Mouse (Mus musculus): ENCODE measurements around the gene Arsb. TPM values are rescaled to one million over a fixed set of nuclear protein-coding genes. Genes with fewer than 3 reads are reported as not detected.
"Not testable (repeated sequence)": the region's sequence is repeated elsewhere in the genome, so short reads cannot be mapped to it uniquely, and the experiment has no call there.

The Arsb gene
- total RNA-seq, 2 experiments from 2014 or later: 36.6 to 49.1 TPM

- no peak for DNase-seq (ENCODE audit: low spot score in 2 of 2)
Observed at GRCm38 (mm10) chr13:93786051-93786450, 14.6 kb downstream of the Arsb start.

GRCm38 (mm10) chr13:93787647-93788046 lies 16.2 kb downstream of the Arsb start:
- no peak for DNase-seq (ENCODE audit: low spot score in 2 of 2)

GRCm38 (mm10) chr13:93792945-93793642 lies 21.7 kb downstream of the Arsb start:
- DNase-seq (ENCODE audit: low spot score in 2 of 2): no peak

- no peak for DNase-seq (ENCODE audit: low spot score in 2 of 2)
Observed at GRCm38 (mm10) chr13:93793643-93794182, 22.3 kb downstream of the Arsb start.

GRCm38 (mm10) chr13:93797011-93797600 lies 25.7 kb downstream of the Arsb start:
- no peak for DNase-seq (ENCODE audit: low spot score in 2 of 2)

GRCm38 (mm10) chr13:93810311-93810710 lies 38.9 kb downstream of the Arsb start:
- not testable (repeated sequence) for DNase-seq (ENCODE audit: low spot score in 2 of 2)

- no peak for DNase-seq (ENCODE audit: low spot score in 2 of 2)
Observed at GRCm38 (mm10) chr13:93814081-93814480, 42.7 kb downstream of the Arsb start.

- DNase-seq (ENCODE audit: low spot score in 2 of 2): no peak
Observed at GRCm38 (mm10) chr13:93814676-93815075, 43.2 kb downstream of the Arsb start.

GRCm38 (mm10) chr13:93815128-93815527 lies 43.7 kb downstream of the Arsb start:
- no peak for DNase-seq (ENCODE audit: low spot score in 2 of 2)

GRCm38 (mm10) chr13:93816127-93816526 lies 44.7 kb downstream of the Arsb start:
- DNase-seq (ENCODE audit: low spot score in 2 of 2): no peak

GRCm38 (mm10) chr13:93816688-93817331 lies 45.4 kb downstream of the Arsb start:
- DNase-seq (ENCODE audit: low spot score in 2 of 2): no peak

- DNase-seq (ENCODE audit: low spot score in 2 of 2): no peak
Observed at GRCm38 (mm10) chr13:93820173-93820572, 48.7 kb downstream of the Arsb start.

GRCm38 (mm10) chr13:93822001-93822400 lies 50.6 kb downstream of the Arsb start:
- peak in 1 of 2 experiments; percentile 19 for DNase-seq (ENCODE audit: low spot score in 2 of 2)

GRCm38 (mm10) chr13:93825792-93826558 lies 54.5 kb downstream of the Arsb start:
- DNase-seq (ENCODE audit: low spot score in 2 of 2): no peak

- DNase-seq (ENCODE audit: low spot score in 2 of 2): no peak
Observed at GRCm38 (mm10) chr13:93827745-93828144, 56.3 kb downstream of the Arsb start.

GRCm38 (mm10) chr13:93829565-93830293 lies 58.3 kb downstream of the Arsb start:
- DNase-seq (ENCODE audit: low spot score in 2 of 2): no peak

GRCm38 (mm10) chr13:93830294-93830645 lies 58.8 kb downstream of the Arsb start:
- DNase-seq (ENCODE audit: low spot score in 2 of 2): no peak

- no peak for DNase-seq (ENCODE audit: low spot score in 2 of 2)
Observed at GRCm38 (mm10) chr13:93837481-93838225, 66.2 kb downstream of the Arsb start.

GRCm38 (mm10) chr13:93838431-93839136 lies 67.2 kb downstream of the Arsb start:
- no peak for DNase-seq (ENCODE audit: low spot score in 2 of 2)
